Mouse (Mus musculus) kidney, embryonic 14.5 days (tissue): ENCODE measurements around the gene Ap1b1. TPM values are rescaled to one million over a fixed set of nuclear protein-coding genes. Genes with fewer than 3 reads are reported as not detected.

Source experiments
- microRNA-seq: library from miRNA; unstranded; fragments of <30 nt; microRNA quantifications from one replicate; pipeline ENCODE4, GENCODE M21; 2016
- polyA plus RNA-seq: library from polyadenylated mRNA; unstranded; fragments of >200 nt; fragmentation: Nextera tagmentation; extraction: Ambion mirVana; gene quantifications from 2 replicates; pipeline ENCODE4 v1.2.1, GENCODE M21; 2014

Ap1b1 gene
- polyA plus RNA-seq, 1 experiment from 2014 or later, result 62.6 TPM

Small RNAs within 50 kb of the gene (microRNA-seq; reads per million reads assigned to microRNA genes)
- not detected for gene Gm47296

Other genes with a start within 250 kb of the Ap1b1 start
- gene Cabp7, start 240.0 kb upstream of the Ap1b1 start, polyA plus RNA-seq, result 0.13 TPM in 1 of 2 replicates, not detected in the other
- gene Nf2, start 137.3 kb upstream of the Ap1b1 start, polyA plus RNA-seq, result 21.6 and 48.1 TPM in 2 replicates
- gene Nipsnap1, start 112.9 kb upstream of the Ap1b1 start, polyA plus RNA-seq, result 56.4 and 67.4 TPM in 2 replicates
- gene Thoc5, start 91.5 kb upstream of the Ap1b1 start, polyA plus RNA-seq, result 39.4 and 47.1 TPM in 2 replicates
- gene Nefh, start 38.8 kb upstream of the Ap1b1 start, polyA plus RNA-seq, result 0.22 and 0.23 TPM in 2 replicates
- gene Rasl10a, start 71.3 kb downstream of the Ap1b1 start, polyA plus RNA-seq, result 4.1 and 4.6 TPM in 2 replicates
- 30.2 and 47.3 TPM in 2 replicates for gene Gas2l1, start 78.5 kb downstream of the Ap1b1 start, polyA plus RNA-seq
- 25.5 and 29.0 TPM in 2 replicates for gene Rhbdd3, start 112.1 kb downstream of the Ap1b1 start, polyA plus RNA-seq
- gene Ewsr1, start 112.4 kb downstream of the Ap1b1 start, polyA plus RNA-seq, result 506 and 517 TPM in 2 replicates
- 141 and 178 TPM in 2 replicates for gene Emid1, start 165.4 kb downstream of the Ap1b1 start, polyA plus RNA-seq